ENCODE assay signal across 9 mouse cellular contexts in genomic region chr12:56612349-56612735, GRCm38 (mm10). TPM values are rescaled to one million over a fixed set of nuclear protein-coding genes. Genes with fewer than 3 reads are reported as not detected.
DNase-seq lines count a peak whose midpoint lies in the region; ATAC-seq and TF ChIP-seq lines count a peak whose summit lies in the region.
"Had no signal": no experiment of that assay in that cellular context is flagged by ENCODE, and none has a peak within 500 bp of the region (broad histone marks: within the 10 kb centered on the region; RNA-seq: fewer than 3 reads in every experiment).

No protein-coding gene starts in this region.

- no peak overlapping the region for H3K9ac ChIP-seq in lung, embryonic 14.5 days
- H3K9ac ChIP-seq in forebrain, embryonic 15.5 days (replicated peaks) = no peak overlapping the region
- H3K9ac ChIP-seq in limb, embryonic 14.5 days (ENCODE audit: low read depth, low read length, severe bottlenecking) = peak overlapping the region; percentile 25; the same call in 1 of the 2 replicates
- no peak overlapping the region for H3K9ac ChIP-seq in stomach, embryonic 14.5 days (replicated peaks; ENCODE audit: low read depth, low read length)

- WGBS in lung, embryonic 14.5 days = under 1% methylated on average over 10 of the region's 10 CpGs
- WGBS in forebrain, embryonic 15.5 days = 2% methylated on average over 10 of the region's 10 CpGs
- 2% methylated on average over 10 of the region's 10 CpGs for WGBS in limb, embryonic 14.5 days
- WGBS in stomach, embryonic 14.5 days = under 1% methylated on average over 10 of the region's 10 CpGs

- peak overlapping the region; percentile 36 for H3K4me3 ChIP-seq in lung, embryonic 14.5 days (ENCODE audit: low read depth, low read length)
- H3K4me3 ChIP-seq in forebrain, embryonic 15.5 days = peak overlapping the region; percentile 32
- H3K4me3 ChIP-seq in limb, embryonic 14.5 days (replicated peaks; ENCODE audit: low read length) = peak overlapping the region; percentile 38
- peak overlapping the region; percentile 27; the same call in 1 of the 2 replicates for H3K4me3 ChIP-seq in stomach, embryonic 14.5 days (ENCODE audit: low read depth, low read length)

- peaks cover 80% of the 10 kb centered on the region for H3K27me3 ChIP-seq in lung, embryonic 14.5 days (ENCODE audit: insufficient read depth, low read length)
- peaks cover 92% of the 10 kb centered on the region for H3K27me3 ChIP-seq in forebrain, embryonic 15.5 days
- peaks cover 91% of the 10 kb centered on the region for H3K27me3 ChIP-seq in limb, embryonic 14.5 days (ENCODE audit: control insufficient read depth, insufficient read depth, low read length)
- H3K27me3 ChIP-seq in stomach, embryonic 14.5 days (ENCODE audit: control insufficient read depth, insufficient read depth, low read length) = peaks cover 74% of the 10 kb centered on the region

- no peak; the same call in 1 of the 2 replicates for ATAC-seq in lung, embryonic 14.5 days (ENCODE audit: insufficient read depth)
- ATAC-seq in forebrain, embryonic 15.5 days (replicated peaks) = no peak
- no peak for ATAC-seq in limb, embryonic 14.5 days (ENCODE audit: low FRiP score, low read depth)
- no peak for ATAC-seq in stomach, embryonic 14.5 days (ENCODE audit: insufficient number of reproducible peaks, insufficient read depth, low FRiP score, low read depth)
- no peak for ATAC-seq in CD4-positive, CD25-positive, alpha-beta regulatory T cell, adult 4 months

- no peaks in the 10 kb centered on the region for H3K36me3 ChIP-seq in lung, embryonic 14.5 days (ENCODE audit: insufficient read depth)
- no peaks in the 10 kb centered on the region for H3K36me3 ChIP-seq in forebrain, embryonic 15.5 days
- H3K36me3 ChIP-seq in limb, embryonic 14.5 days (ENCODE audit: control insufficient read depth, insufficient read depth, low read length) = no peaks in the 10 kb centered on the region
- no peaks in the 10 kb centered on the region for H3K36me3 ChIP-seq in stomach, embryonic 14.5 days (ENCODE audit: control insufficient read depth, insufficient read depth, low read length)

- DNase-seq in lung, embryonic 14.5 days = no peak
- no peak for DNase-seq in lung, postnatal 10 days
- no peak for DNase-seq in limb, embryonic 14.5 days (ENCODE audit: low spot score)
- no peak for DNase-seq in urinary bladder, adult 2 months (ENCODE audit: low spot score)
- DNase-seq in kidney, postnatal 4 days = no peak

- no peak for TF ChIP-seq POLR2A in limb, embryonic 14.5 days (IDR thresholded peaks at IDR 0.05; ENCODE audit: borderline replicate concordance, extremely low read depth, insufficient read depth, insufficient read length)

- no peaks in the 10 kb centered on the region for H3K4me1 ChIP-seq in lung, embryonic 14.5 days (ENCODE audit: insufficient read depth)
- H3K4me1 ChIP-seq in forebrain, embryonic 15.5 days = peaks cover 17% of the 10 kb centered on the region
- H3K4me1 ChIP-seq in limb, embryonic 14.5 days (ENCODE audit: control insufficient read depth, insufficient read depth, low read length) = peaks cover 8% of the 10 kb centered on the region; the same call in 1 of the 2 replicates
- 0 out of 2 replicates have a peak, but pooled peaks cover 4% of the 10 kb centered on the region for H3K4me1 ChIP-seq in stomach, embryonic 14.5 days (ENCODE audit: control insufficient read depth, insufficient read depth, low read length)

- H3K4me2 ChIP-seq in lung, embryonic 14.5 days = peak overlapping the region; percentile 60
- H3K4me2 ChIP-seq in forebrain, embryonic 15.5 days (replicated peaks) = peak overlapping the region; percentile 51
- H3K4me2 ChIP-seq in limb, embryonic 14.5 days (replicated peaks; ENCODE audit: low read depth, low read length, severe bottlenecking) = peak overlapping the region; percentile 59
- peak overlapping the region; percentile 46 for H3K4me2 ChIP-seq in stomach, embryonic 14.5 days (replicated peaks; ENCODE audit: low read depth, low read length)

- H3K9me3 ChIP-seq in lung, embryonic 14.5 days (ENCODE audit: low read depth, low read length) = no peaks in the 10 kb centered on the region
- no peaks in the 10 kb centered on the region for H3K9me3 ChIP-seq in forebrain, embryonic 15.5 days
- H3K9me3 ChIP-seq in limb, embryonic 14.5 days (ENCODE audit: control insufficient read depth, low read length) = no peaks in the 10 kb centered on the region
- H3K9me3 ChIP-seq in stomach, embryonic 14.5 days (ENCODE audit: control insufficient read depth, low read depth, low read length) = no peaks in the 10 kb centered on the region

- no peak overlapping the region for H3K27ac ChIP-seq in lung, embryonic 14.5 days (ENCODE audit: low read depth)
- no peak overlapping the region for H3K27ac ChIP-seq in forebrain, embryonic 15.5 days (replicated peaks)
- H3K27ac ChIP-seq in limb, embryonic 14.5 days (replicated peaks; ENCODE audit: low read depth, low read length) = no peak overlapping the region
- H3K27ac ChIP-seq in stomach, embryonic 14.5 days (ENCODE audit: low read length) = no peak overlapping the region

- no peak for TF ChIP-seq CTCF in lung, embryonic 14.5 days (IDR thresholded peaks at IDR 0.05; ENCODE audit: low read depth)

RNA-seq across cellular contexts. Expression of gene Nkx2-9, which starts 0.7 kb away (rescaled TPM):
- polyA plus RNA-seq in lung, embryonic 14.5 days (2014; fragmentation: Nextera tagmentation; extraction: Ambion mirVana) = 0.14 TPM in 1 of 2 replicates, not detected in the other
- polyA plus RNA-seq in forebrain, embryonic 15.5 days (2015; fragmentation: Nextera tagmentation; extraction: Ambion mirVana) = not detected in 2 replicates
- polyA plus RNA-seq in limb, embryonic 14.5 days (2012; rRNA removed) = 0.13 and 0.19 TPM in 2 replicates
- polyA plus RNA-seq in limb, embryonic 14.5 days (2014; fragmentation: Nextera tagmentation; extraction: Ambion mirVana) = not detected in 2 replicates
- not detected in 2 replicates for polyA plus RNA-seq in stomach, embryonic 14.5 days (2014; fragmentation: Nextera tagmentation; extraction: Ambion mirVana)
- not detected for polyA plus RNA-seq in CD4-positive, CD25-positive, alpha-beta regulatory T cell, adult 4 months (2017; shearing (Covaris generic))
- polyA plus RNA-seq in urinary bladder, adult 2 months (2012; rRNA removed) = 0.06 TPM in 1 of 2 replicates, not detected in the other
- polyA plus RNA-seq: liver, adult 2 months had no signal
